8 mouse cellular contexts compared by ENCODE assay signal in the genomic region with DNA sequence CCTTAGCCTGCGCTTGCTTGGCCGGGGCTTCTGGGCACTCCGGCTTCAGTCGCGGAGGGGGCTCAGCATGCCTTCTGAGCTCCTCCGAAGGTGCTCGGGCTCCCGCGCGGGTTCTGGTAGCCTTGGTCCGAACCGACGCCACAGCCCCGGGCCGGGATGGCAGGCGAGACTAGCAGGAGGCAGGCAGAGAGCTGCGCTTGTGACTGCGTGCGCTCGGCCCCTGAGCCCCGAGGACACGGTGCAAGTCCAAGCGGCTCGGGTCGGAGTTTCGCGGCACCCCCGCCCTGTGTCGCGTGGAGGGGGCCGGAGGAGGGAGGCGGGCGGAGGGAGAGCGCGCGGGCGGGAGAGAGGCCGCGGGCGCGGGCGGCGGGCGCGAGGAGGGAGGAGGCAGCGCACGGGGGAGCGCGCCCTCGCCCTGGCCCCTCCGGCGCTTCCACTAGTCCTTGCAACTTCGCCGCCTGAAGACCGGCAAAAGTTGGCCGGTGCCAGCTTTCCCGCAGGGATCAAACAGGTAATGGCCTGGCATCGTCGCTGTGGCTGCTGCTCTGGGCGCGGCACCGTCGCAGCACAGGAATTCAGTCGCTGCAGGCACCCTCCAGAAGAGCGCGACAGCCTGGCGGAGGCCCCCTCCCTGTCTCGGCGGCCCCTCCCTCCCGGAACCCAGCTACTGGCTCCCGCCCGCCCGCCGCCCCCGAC.
DNase-seq lines count a peak whose midpoint lies in the region; ATAC-seq and TF ChIP-seq lines count a peak whose summit lies in the region.

No protein-coding gene starts in this region.

- H3K36me3 ChIP-seq in heart, embryonic 11.5 days (ENCODE audit: control insufficient read depth, insufficient read depth, low read length): no peaks in the 10 kb centered on the region
- H3K36me3 ChIP-seq in liver, embryonic 13.5 days: no peaks in the 10 kb centered on the region

- no peak for TF ChIP-seq POLR2A in cortical plate, adult 2 months (IDR thresholded peaks at IDR 0.05; ENCODE audit: extremely low read depth, insufficient read depth, low read length)

- no peaks in the 10 kb centered on the region for H3K9me3 ChIP-seq in heart, embryonic 11.5 days (replicated peaks; ENCODE audit: control insufficient read depth, low read length)
- H3K9me3 ChIP-seq in liver, embryonic 13.5 days (replicated peaks): no peaks in the 10 kb centered on the region

- 19% methylated on average over 55 of the region's 75 CpGs for WGBS in heart, embryonic 11.5 days (ENCODE audit: insufficient replicate concordance)
- 13% methylated on average over 38 of the region's 75 CpGs for WGBS in liver, embryonic 13.5 days (ENCODE audit: insufficient replicate concordance)

- peaks cover 7% of the 10 kb centered on the region; the same call in 1 of the 2 replicates for H3K27me3 ChIP-seq in heart, embryonic 11.5 days (ENCODE audit: control insufficient read depth, insufficient read depth, low read length)
- H3K27me3 ChIP-seq in liver, embryonic 13.5 days: peaks cover 20% of the 10 kb centered on the region

- no peaks in the 10 kb centered on the region for H3K4me1 ChIP-seq in cortical plate, adult 2 months (ENCODE audit: control insufficient read depth, insufficient read depth, low read length)
- no peaks in the 10 kb centered on the region for H3K4me1 ChIP-seq in heart, embryonic 11.5 days (ENCODE audit: control insufficient read depth, insufficient read depth, low read length)
- H3K4me1 ChIP-seq in liver, embryonic 13.5 days (replicated peaks): no peaks in the 10 kb centered on the region

- no peak for TF ChIP-seq CTCF in cortical plate, adult 2 months (IDR thresholded peaks at IDR 0.05; ENCODE audit: extremely low read depth, insufficient read depth, low read length)

- ATAC-seq in heart, embryonic 11.5 days (replicated peaks; ENCODE audit: insufficient number of reproducible peaks, low FRiP score, low TSS enrichment): peak; percentile 80
- peak; percentile 82 for ATAC-seq in liver, embryonic 13.5 days (ENCODE audit: low read depth)

- DNase-seq in spleen, adult 18-20 months: peak; percentile 5 to 8
- DNase-seq in spleen, adult 12 weeks (ENCODE audit: low spot score): no peak
- peak; percentile 13 for DNase-seq in kidney, postnatal 10 days
- DNase-seq in liver, embryonic 13.5 days: peak; percentile 8
- DNase-seq in right cerebral cortex, adult 18-20 months: peak; percentile 43
- no peak for DNase-seq in MN1 (ENCODE audit: low spot score)

- peak overlapping the region; percentile 66 for H3K4me3 ChIP-seq in cortical plate, adult 2 months (ENCODE audit: insufficient read depth, low read length)
- peak overlapping the region; percentile 62 for H3K4me3 ChIP-seq in heart, embryonic 11.5 days (ENCODE audit: low read depth, low read length)
- peak overlapping the region; percentile 58 for H3K4me3 ChIP-seq in liver, embryonic 13.5 days (replicated peaks)

- peak overlapping the region; percentile 70 for H3K4me2 ChIP-seq in heart, embryonic 11.5 days
- peak overlapping the region; percentile 67 for H3K4me2 ChIP-seq in liver, embryonic 13.5 days

- H3K27ac ChIP-seq in cortical plate, adult 2 months (ENCODE audit: insufficient read depth, low read length): peak overlapping the region; percentile 97
- peak overlapping the region; percentile 46; the same call in 1 of the 2 replicates for H3K27ac ChIP-seq in heart, embryonic 11.5 days (ENCODE audit: low read depth, low read length)
- no peak overlapping the region for H3K27ac ChIP-seq in liver, embryonic 13.5 days

- peak overlapping the region; percentile 65 for H3K9ac ChIP-seq in heart, embryonic 11.5 days (ENCODE audit: low read depth, low read length)
- H3K9ac ChIP-seq in liver, embryonic 13.5 days: peak overlapping the region; percentile 54; the same call in 1 of the 2 replicates

Comparison
In these comparisons a context has a peak if more than half of its experiments do, and no peak if none do; other contexts are left out.
1. DNase-seq: peak in spleen, adult 18-20 months (2 of 2), kidney, postnatal 10 days (single experiment), liver, embryonic 13.5 days (single experiment) and right cerebral cortex, adult 18-20 months (single experiment); none in spleen, adult 12 weeks (single experiment) and MN1 (single experiment).
2. Peak in every context shown above with its lines, with median percentiles within 50 percentile points of each other: H3K4me3 ChIP-seq.